Mouse (Mus musculus) bone marrow macrophage, adult 2 months (primary cell): ENCODE measurements around the gene Vwa2. TPM values are rescaled to one million over a fixed set of nuclear protein-coding genes. Genes with fewer than 3 reads are reported as not detected.

Source experiments
- H3K27ac ChIP-seq: 2 replicates; pipeline ENCODE4 v1.5.1; 2012; ENCODE audit warnings: low read depth, low read length; ENCODE audit not compliant: insufficient read depth
- H3K4me1 ChIP-seq: 2 replicates; pipeline ENCODE4 v1.6.1; 2012; ENCODE audit warnings: low read length; ENCODE audit not compliant: control insufficient read depth, insufficient read depth
- H3K4me3 ChIP-seq: 2 replicates; pipeline ENCODE4 v1.5.1; 2012; ENCODE audit warnings: mild to moderate bottlenecking, low read length, moderate library complexity; ENCODE audit not compliant: insufficient read depth
- CTCF ChIP-seq: IDR thresholded peaks from 2 replicates; pipeline ENCODE4 v1.5.1; 2012; ENCODE audit warnings: low read depth, mild to moderate bottlenecking, low read length, moderate library complexity
- POLR2A ChIP-seq: IDR thresholded peaks from 2 replicates; pipeline ENCODE4 v1.6.1; 2012; ENCODE audit warnings: mild to moderate bottlenecking, low read depth, low read length, borderline replicate concordance
- polyA plus RNA-seq: library from polyadenylated mRNA; stranded (reverse); fragments of >200 nt; gene quantifications from 2 replicates; pipeline ENCODE4 v1.2.4, GENCODE M21; 2012; ENCODE audit not compliant: missing spikeins, insufficient read depth, insufficient read length

Vwa2 gene
- polyA plus RNA-seq, 1 experiment, result not detected

DNA sequence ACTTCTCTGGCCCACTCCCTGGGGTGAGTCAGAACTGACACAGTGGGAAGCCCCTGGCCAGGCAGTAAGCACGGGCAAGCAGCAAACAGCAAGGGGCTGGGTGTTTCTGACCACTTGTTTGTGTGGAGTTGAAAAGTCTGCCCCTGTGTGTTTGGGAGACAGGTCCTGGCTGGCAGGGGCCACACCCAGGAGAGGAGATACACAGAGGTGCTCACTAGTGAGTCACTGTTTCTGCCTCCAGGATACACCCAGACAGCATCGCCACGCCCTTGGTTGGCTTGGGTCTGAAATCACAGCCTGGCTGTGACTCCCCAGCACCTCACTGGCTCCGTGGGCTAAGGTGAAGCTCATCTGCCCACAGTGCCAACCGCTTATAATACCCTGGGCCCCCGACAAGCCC is 61.1 kb downstream of the Vwa2 start:
- Histone ChIP-seq H3K27ac (no peak overlapping the region), H3K4me3 (no peak overlapping the region), H3K4me1 (no peaks in the 10 kb centered on the region)
- TF ChIP-seq CTCF (no peak), POLR2A (no peak)

DNA sequence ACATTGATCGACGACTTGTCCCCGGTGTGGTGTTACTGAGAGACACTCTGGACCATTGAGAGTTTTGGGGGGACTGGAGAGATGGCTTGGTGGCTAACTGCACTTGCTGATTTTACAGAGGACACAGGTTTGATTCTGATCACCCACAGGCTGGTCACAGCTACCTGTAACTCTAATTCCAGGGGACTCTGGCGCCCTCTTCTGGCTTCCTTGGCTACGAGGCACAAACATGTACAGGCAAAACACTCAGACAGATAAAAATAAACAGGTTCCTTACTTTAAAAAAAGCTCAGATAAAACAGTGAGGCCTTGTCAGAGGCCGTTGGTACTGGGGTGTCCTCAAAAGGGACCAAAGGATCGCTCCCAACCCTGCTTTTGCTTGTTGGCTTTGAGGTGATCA is 61.7 kb downstream of the Vwa2 start:
- no peaks in the 10 kb centered on the region for H3K4me1 ChIP-seq
- H3K27ac ChIP-seq, result no peak overlapping the region
- H3K4me3 ChIP-seq, result no peak overlapping the region
- TF ChIP-seq POLR2A (no peak), CTCF (no peak)

DNA sequence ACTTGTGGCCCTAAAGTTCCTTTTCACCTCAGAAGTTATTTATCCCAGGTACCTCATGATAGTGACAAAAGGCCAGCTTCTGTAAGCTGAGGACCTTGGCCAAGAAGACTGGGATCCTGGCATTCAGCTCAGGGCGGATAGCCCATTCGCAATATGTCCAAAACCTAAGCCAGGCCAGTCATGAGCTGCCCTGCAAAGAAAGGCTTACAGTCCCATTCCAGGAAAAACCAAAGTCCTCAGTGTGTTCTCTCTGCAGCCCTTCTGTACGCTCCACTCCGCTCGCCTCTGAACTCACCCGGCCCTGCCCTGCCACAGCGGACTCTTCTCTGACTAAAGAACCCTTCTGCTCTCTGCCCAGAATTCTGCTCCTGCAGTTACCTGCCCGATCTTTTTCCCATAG is 62.2 kb downstream of the Vwa2 start:
- Histone ChIP-seq H3K4me1 (no peaks in the 10 kb centered on the region), H3K27ac (no peak overlapping the region), H3K4me3 (no peak overlapping the region)
- TF ChIP-seq POLR2A (no peak), CTCF (no peak)

DNA sequence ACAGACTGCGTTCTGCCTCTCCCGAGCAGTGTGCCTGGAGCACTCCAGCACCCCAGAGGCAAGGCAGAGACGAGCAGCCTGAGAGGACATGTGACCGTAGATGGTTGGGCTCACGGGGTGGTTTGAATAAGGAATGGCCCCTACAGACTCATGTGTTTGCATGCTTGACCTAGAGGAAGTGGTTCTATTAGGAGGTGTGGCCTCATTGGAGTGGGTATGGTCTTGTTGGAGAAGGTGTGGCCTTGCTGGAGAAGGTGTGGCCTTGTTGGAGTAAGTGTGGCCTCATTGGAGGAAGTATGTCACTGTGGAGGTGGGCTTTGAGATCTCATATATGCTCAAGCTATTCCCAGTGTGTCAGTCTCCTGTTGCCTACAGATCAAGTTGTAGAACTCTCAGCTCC is 63.9 kb downstream of the Vwa2 start:
- no peak overlapping the region for H3K27ac ChIP-seq
- H3K4me1 ChIP-seq, result no peaks in the 10 kb centered on the region
- no peak overlapping the region for H3K4me3 ChIP-seq
- TF ChIP-seq CTCF (no peak), POLR2A (no peak)

DNA sequence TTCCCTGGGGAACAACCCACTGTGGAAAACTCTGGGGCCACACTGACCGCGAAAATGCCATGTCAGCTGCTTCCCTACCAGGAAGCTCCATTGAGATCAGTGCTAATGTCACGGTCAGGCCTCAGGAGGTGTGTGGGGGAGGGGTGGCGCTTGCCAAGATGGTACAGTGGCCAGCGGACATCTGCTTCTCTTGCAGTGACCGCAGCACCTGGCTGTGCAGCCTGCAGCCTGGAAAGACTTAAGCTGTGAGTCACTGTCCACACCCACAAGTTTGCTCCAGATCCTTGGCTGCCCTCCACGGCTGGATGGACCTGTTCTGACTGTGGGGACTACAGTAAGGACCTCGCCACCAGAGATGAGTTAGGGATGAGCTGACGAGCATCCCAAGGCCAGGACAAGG is 65.8 kb downstream of the Vwa2 start:
- no peaks in the 10 kb centered on the region for H3K4me1 ChIP-seq
- no peak overlapping the region for H3K27ac ChIP-seq

DNA sequence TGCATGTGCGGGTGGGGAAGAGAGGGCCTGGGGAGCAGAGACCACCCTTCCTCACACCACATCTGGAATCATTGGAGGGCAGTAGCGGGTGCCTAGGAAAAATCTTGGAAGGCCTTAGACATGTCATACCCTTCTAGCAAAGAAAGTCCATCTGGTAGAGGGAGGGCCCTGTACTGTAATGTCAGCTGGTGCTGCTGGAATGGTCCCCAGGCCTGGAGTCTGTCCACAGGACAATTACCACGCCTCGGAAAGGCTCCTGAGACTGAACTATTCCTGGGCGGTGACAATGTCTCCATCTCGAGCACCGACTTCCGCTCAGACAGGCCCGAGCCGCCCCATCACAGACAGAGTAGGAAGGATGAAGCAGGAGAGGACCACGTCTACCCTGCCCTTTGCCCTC is 66.5 kb downstream of the Vwa2 start:
- Histone ChIP-seq H3K4me3 (no peak overlapping the region), H3K27ac (no peak overlapping the region), H3K4me1 (no peaks in the 10 kb centered on the region)
- no peak for TF ChIP-seq CTCF
- no peak for TF ChIP-seq POLR2A

More for the DNA sequence above, 65.8 kb downstream of the Vwa2 start:
- TF ChIP-seq POLR2A (no peak), CTCF (no peak)
- no peak overlapping the region for H3K4me3 ChIP-seq

DNA sequence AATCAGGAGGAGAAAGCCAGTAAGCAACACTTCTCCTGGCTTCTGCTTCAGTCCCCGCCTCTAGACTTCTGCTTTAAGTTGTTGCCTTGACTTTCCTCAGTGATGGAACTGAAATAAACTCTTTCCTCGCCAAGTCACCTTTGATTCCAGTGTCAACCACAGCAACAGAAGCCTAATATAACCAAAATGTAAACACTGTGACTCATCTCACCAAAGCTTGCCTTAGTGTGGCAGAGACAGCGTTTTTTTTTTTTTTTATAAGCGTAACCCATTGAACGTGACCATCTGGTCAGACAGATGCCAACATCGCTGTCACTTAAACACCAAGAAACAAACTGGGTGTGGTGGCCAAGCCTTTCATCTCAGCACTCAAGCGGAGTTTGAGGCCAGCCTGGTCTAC is 68.2 kb downstream of the Vwa2 start:
- TF ChIP-seq POLR2A, result no peak
- no peak for TF ChIP-seq CTCF
- no peaks in the 10 kb centered on the region for H3K4me1 ChIP-seq
- H3K27ac ChIP-seq, result no peak overlapping the region
- H3K4me3 ChIP-seq, result no peak overlapping the region

DNA sequence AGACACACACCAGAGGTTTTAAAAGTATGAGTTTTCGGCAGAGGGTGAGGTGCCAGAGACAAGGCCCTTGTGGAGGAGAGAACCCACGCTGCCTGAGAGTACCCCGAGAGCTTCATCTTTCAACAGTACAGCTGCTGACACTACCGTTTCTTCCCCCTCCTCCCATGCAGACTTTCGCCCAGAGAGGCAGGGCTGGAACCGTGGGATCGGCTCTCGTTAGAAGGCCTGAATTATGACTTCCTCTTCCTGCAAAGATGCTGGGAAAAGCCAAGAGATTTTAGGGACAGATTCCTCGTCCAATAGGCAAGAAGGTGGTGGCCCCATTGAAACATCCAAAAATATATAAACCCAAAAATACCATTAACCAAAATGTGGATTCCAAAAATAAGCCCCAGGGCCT is 70.2 kb downstream of the Vwa2 start:
- no peak overlapping the region for H3K4me3 ChIP-seq
- no peak overlapping the region for H3K27ac ChIP-seq
- no peak for TF ChIP-seq POLR2A
- no peak for TF ChIP-seq CTCF
- H3K4me1 ChIP-seq, result no peaks in the 10 kb centered on the region

DNA sequence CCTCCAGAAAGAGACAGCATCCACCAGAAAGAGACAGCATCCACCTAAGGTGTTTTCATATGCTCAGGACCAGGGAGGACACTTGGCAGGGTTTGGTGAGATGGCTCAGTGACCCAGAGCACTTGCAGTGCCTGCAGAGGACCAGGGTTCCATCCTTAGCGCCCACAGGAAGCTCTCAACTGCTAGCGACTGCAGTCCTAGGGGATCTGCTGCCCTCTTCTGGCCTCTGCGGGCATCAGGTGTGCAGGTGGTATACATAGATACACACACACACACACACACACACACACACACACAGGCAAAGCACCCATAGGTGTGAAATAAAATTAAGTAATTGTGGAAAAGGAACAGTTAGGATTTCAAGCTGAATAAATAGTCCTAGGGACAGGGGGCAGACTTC is 70.8 kb downstream of the Vwa2 start:
- TF ChIP-seq POLR2A, result no peak
- TF ChIP-seq CTCF, result no peak
- Histone ChIP-seq H3K4me1 (no peaks in the 10 kb centered on the region), H3K4me3 (no peak overlapping the region), H3K27ac (no peak overlapping the region)

DNA sequence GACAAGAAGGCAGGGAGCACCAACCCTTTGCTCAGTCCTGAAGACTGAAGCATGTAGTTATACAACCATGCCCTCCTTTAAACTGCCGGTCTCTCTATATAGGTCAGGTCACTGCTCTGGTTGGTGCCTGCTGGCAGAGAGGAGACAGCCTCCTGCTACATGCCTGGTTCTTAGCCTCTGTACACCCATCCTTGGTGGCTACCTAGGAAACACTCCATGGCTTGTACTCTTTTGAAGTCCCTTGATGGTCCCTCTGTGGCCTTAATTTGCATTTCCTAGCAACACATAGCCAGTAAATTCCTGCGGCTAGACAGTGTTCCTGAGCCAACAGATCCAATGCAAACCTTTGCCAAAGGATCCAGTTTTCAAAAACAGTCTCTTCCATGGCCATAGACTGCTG is 71.6 kb downstream of the Vwa2 start:
- Histone ChIP-seq H3K4me3 (no peak overlapping the region), H3K4me1 (no peaks in the 10 kb centered on the region), H3K27ac (no peak overlapping the region)
- TF ChIP-seq CTCF (no peak), POLR2A (no peak)

DNA sequence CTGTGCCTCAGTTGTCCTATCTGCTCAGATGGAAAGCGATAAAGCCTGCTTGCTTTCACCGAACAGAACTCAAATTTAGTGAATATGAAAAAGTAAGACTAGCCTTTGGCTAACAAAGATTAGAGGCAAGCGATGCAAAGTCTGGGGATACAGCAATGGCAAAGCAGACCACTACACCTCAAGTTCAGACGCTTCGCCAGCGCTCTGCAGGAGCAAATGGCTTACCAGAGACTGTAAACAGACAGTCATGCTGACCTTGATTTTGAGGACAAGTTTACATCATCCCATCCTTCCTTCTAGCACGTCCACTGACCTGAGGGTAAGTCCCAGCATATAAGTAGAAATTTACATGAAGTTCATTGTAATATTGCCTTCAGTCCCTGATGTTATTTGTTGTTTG is 72.2 kb downstream of the Vwa2 start:
- TF ChIP-seq CTCF, result no peak
- TF ChIP-seq POLR2A, result no peak
- Histone ChIP-seq H3K27ac (no peak overlapping the region), H3K4me3 (no peak overlapping the region), H3K4me1 (no peaks in the 10 kb centered on the region)
